Mouse (Mus musculus) E14TG2a.4 (cell line): ENCODE measurements around the gene Shb.
A peak's percentile ranks its signal among the peaks of the same experiment; 100 is the strongest.
"Not testable (repeated sequence)": the region's sequence is repeated elsewhere in the genome, so short reads cannot be mapped to it uniquely, and the experiment has no call there.

ENCODE experiments used
- H3K27me3 ChIP-seq: 2 replicates; pipeline ENCODE4 v1.6.1; 2014; ENCODE audit warnings: low read length, control low read depth; ENCODE audit not compliant: insufficient read depth
- H3K36me3 ChIP-seq: 2 replicates; pipeline ENCODE4 v1.6.1; 2014; ENCODE audit warnings: low read length, control low read depth; ENCODE audit not compliant: insufficient read depth
- H3K4me1 ChIP-seq: replicated peaks from 2 replicates; pipeline ENCODE4 v1.6.1; 2014; ENCODE audit warnings: low read depth, low read length, control low read depth
- H3K4me3 ChIP-seq: replicated peaks from 2 replicates; pipeline ENCODE4 v1.5.1; 2014; ENCODE audit warnings: mild to moderate bottlenecking, low read length
- H3K9me3 ChIP-seq: 2 replicates; pipeline ENCODE4 v1.6.1; 2014; ENCODE audit warnings: low read length, control low read depth
- CTCF ChIP-seq: conservative IDR thresholded peaks from 2 replicates; pipeline ENCODE4 v1.5.1; 2014; ENCODE audit warnings: low read length
- NANOG ChIP-seq: IDR thresholded peaks from 2 replicates; pipeline ENCODE4 v1.6.1; 2014; ENCODE audit warnings: borderline replicate concordance, low read length, mixed read lengths
- POU5F1 ChIP-seq: IDR thresholded peaks from 2 replicates; pipeline ENCODE4 v1.6.1; 2014; ENCODE audit warnings: low read length, borderline replicate concordance

Gene Shb

DNA sequence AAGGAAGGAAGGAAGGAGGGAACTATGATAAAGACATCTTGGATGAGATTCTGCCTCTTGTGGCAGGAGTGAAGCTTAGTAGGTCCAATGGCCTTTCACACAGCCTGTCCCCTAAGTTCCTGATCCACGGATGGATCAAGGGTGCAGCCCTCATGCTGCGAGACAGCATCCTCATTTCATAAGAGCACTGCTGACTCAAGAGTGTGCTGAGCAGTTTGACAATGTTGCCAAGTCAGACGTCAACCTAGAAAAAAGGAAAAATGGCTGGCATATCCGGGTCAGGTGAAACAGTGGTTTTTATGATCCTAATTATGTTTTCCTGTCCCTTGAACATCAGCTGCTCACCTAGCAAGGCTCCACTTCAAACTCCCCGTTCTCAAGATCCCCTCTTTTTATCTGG is 138.6 kb downstream of the Shb start:
- peaks cover 14% of the 10 kb centered on the region for H3K36me3 ChIP-seq
- H3K27me3 ChIP-seq: no peaks in the 10 kb centered on the region; the same call in 1 of the 2 replicates
- TF ChIP-seq POU5F1: no peak
- no peak for TF ChIP-seq CTCF
- no peak for TF ChIP-seq NANOG
- H3K9me3 ChIP-seq: no peaks in the 10 kb centered on the region
- peaks cover 20% of the 10 kb centered on the region for H3K4me1 ChIP-seq
- no peak overlapping the region for H3K4me3 ChIP-seq

DNA sequence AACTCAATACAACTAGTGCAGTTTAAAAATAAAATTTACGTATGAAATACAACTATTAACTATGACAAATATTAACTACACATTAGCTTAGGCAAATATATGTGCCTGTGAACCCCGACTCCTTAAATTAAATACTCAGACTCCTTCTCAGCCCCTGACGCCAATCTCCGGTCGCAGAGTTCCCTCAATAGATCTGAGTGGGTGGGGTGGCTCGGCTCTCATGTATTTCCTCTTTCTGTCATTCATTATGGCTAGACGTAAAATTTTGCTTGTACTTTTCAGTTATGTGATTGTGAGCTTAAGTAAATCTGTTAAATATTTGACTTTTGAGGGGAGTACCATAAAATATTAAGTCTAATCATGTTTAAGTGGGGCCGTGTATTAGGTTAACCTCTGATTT is 139.3 kb downstream of the Shb start:
- no peaks in the 10 kb centered on the region for H3K9me3 ChIP-seq
- TF ChIP-seq CTCF (no peak), NANOG (no peak), POU5F1 (no peak)
- peaks cover 19% of the 10 kb centered on the region for H3K4me1 ChIP-seq

GRCm38 (mm10) chr4:45392572-45392971 is 139.7 kb downstream of the Shb start:
- H3K9me3 ChIP-seq: no peaks in the 10 kb centered on the region
- H3K4me3 ChIP-seq: no peak overlapping the region
- H3K27me3 ChIP-seq: no peaks in the 10 kb centered on the region
- H3K36me3 ChIP-seq: peaks cover 5% of the 10 kb centered on the region
- TF ChIP-seq CTCF: no peak
- TF ChIP-seq POU5F1: no peak
- no peak for TF ChIP-seq NANOG
- peaks cover 19% of the 10 kb centered on the region for H3K4me1 ChIP-seq

More for the DNA sequence above, 139.3 kb downstream of the Shb start:
- H3K27me3 ChIP-seq: no peaks in the 10 kb centered on the region
- peaks cover 8% of the 10 kb centered on the region for H3K36me3 ChIP-seq
- no peak overlapping the region for H3K4me3 ChIP-seq

GRCm38 (mm10) chr4:45392099-45392498 is 140.2 kb downstream of the Shb start:
- no peaks in the 10 kb centered on the region for H3K27me3 ChIP-seq
- no peak overlapping the region for H3K4me3 ChIP-seq
- peaks cover 2% of the 10 kb centered on the region for H3K36me3 ChIP-seq
- peaks cover 19% of the 10 kb centered on the region for H3K4me1 ChIP-seq
- peaks cover under 1% of the 10 kb centered on the region; the same call in 1 of the 2 replicates for H3K9me3 ChIP-seq
- TF ChIP-seq CTCF (peak; percentile 34; the same call in 1 of the 2 replicates), POU5F1 (no peak), NANOG (no peak)

DNA sequence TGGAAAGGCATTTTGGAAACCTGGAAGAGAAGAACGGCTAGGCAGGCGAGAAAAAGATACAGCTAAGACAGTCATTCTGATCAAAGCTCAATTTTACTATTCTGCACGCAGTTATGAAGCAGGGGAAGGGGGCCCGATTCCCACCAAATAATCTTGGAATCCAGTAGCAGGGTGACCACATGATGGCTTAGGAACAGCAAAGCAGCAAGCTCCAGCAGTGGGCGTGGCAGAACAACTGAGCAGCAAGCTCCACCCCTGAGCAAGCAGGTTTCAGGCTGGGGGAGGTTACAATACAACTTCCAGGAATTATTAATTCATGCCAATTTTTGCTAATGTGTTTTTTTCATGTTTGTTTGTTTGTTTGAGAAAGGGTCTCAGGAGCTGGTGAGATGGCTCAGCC is 145.0 kb downstream of the Shb start:
- H3K4me3 ChIP-seq, H3K4me1 ChIP-seq: not testable (repeated sequence)
- H3K9me3 ChIP-seq: peaks cover 21% of the 10 kb centered on the region

GRCm38 (mm10) chr4:45382133-45382532 is 150.1 kb downstream of the Shb start:
- not testable (repeated sequence) for H3K4me3 ChIP-seq, H3K36me3 ChIP-seq, H3K4me1 ChIP-seq, H3K27me3 ChIP-seq
- H3K9me3 ChIP-seq: peaks cover 45% of the 10 kb centered on the region

More for the DNA sequence above, 145.0 kb downstream of the Shb start:
- not testable (repeated sequence) for H3K36me3 ChIP-seq, H3K27me3 ChIP-seq

- peaks cover 39% of the 10 kb centered on the region for H3K9me3 ChIP-seq
- not testable (repeated sequence) for H3K27me3 ChIP-seq, H3K4me1 ChIP-seq, H3K4me3 ChIP-seq, H3K36me3 ChIP-seq
Measured at GRCm38 (mm10) chr4:45380903-45381580, 151.2 kb downstream of the Shb start.

DNA sequence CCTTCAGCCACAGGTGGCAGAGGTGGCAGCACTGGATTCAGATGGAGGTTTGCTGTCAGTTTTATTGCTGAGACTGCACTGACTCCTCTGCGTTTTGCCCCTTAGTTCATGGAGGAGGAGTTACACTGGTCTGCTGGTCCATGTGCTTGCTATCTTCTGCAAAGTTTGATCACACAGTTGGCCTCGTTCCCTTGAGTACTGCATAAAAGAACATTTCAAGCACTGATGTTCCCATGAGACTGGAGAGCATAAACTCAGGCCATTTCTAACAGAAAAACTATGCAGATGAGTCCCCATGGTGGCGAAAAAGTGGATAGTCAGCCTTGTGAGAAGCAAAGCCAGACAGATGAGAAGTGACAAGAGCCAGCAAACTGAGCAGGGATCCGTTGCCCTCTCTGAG is 155.7 kb downstream of the Shb start:
- Histone ChIP-seq H3K36me3 (peaks cover 36% of the 10 kb centered on the region), H3K27me3 (no peaks in the 10 kb centered on the region), H3K4me3 (no peak overlapping the region), H3K4me1 (no peaks in the 10 kb centered on the region), H3K9me3 (peaks cover 17% of the 10 kb centered on the region)
- TF ChIP-seq POU5F1 (no peak), NANOG (no peak), CTCF (no peak)

DNA sequence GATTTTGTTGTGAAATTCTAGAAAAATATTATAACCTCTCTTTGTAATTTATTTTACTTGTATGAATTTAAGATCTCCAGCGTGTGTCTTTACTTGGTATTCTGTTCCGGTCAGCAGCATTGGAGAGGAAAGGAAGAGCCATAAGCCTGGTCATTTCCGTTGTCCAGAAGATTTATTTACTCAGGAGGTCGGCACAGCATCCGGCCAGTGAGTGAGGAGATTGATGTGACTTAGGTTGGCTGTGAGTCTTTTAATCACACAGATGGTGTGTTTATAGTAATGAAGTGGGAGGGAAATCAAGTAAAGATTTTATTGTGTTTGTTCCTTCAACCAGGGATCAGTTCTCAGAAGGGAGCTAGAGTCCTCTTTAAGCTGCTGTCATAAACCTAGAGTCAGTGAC is 157.4 kb downstream of the Shb start:
- peaks cover 2% of the 10 kb centered on the region for H3K9me3 ChIP-seq
- H3K4me3 ChIP-seq: no peak overlapping the region
- H3K27me3 ChIP-seq: no peaks in the 10 kb centered on the region
- H3K36me3 ChIP-seq: peaks cover 41% of the 10 kb centered on the region
- no peaks in the 10 kb centered on the region for H3K4me1 ChIP-seq
- no peak for TF ChIP-seq POU5F1
- TF ChIP-seq NANOG: no peak
- TF ChIP-seq CTCF: no peak
